Mouse (Mus musculus): ENCODE results near the gene Fkbp6. TPM values are rescaled to one million over a fixed set of nuclear protein-coding genes. Genes with fewer than 3 reads are reported as not detected.
A peak's percentile ranks its signal among the peaks of the same experiment; 100 is the strongest.

Gene Fkbp6
- polyA plus RNA-seq, 1 experiment from 2014 or later = 0.30 TPM

- WGBS = 51% methylated on average over 3 of the region's 3 CpGs
- no peak overlapping the region for H3K4me2 ChIP-seq
- no peaks in the 10 kb centered on the region for H3K36me3 ChIP-seq
- H3K9ac ChIP-seq = no peak overlapping the region
- H3K27ac ChIP-seq (replicated peaks) = no peak overlapping the region
- H3K4me3 ChIP-seq = no peak overlapping the region
- ATAC-seq (ENCODE audit: low FRiP score, low read depth) = no peak
- no peaks in the 10 kb centered on the region for H3K9me3 ChIP-seq
- H3K27me3 ChIP-seq = no peaks in the 10 kb centered on the region
- H3K4me1 ChIP-seq (replicated peaks) = no peaks in the 10 kb centered on the region
Observed at GRCm38 (mm10) chr5:135301916-135302315, 47.9 kb downstream of the Fkbp6 start.

GRCm38 (mm10) chr5:135292001-135292400 lies 57.8 kb downstream of the Fkbp6 start:
- H3K4me1 ChIP-seq (replicated peaks) = no peaks in the 10 kb centered on the region
- no peaks in the 10 kb centered on the region for H3K36me3 ChIP-seq
- ATAC-seq (ENCODE audit: low FRiP score, low read depth) = no peak
- no peak overlapping the region for H3K4me2 ChIP-seq
- 91% methylated on average over 2 of the region's 2 CpGs for WGBS
- H3K27me3 ChIP-seq = no peaks in the 10 kb centered on the region
- H3K27ac ChIP-seq (replicated peaks) = no peak overlapping the region
- H3K9me3 ChIP-seq = no peaks in the 10 kb centered on the region
- no peak overlapping the region for H3K4me3 ChIP-seq
- no peak overlapping the region for H3K9ac ChIP-seq

- H3K36me3 ChIP-seq = no peaks in the 10 kb centered on the region
- H3K9me3 ChIP-seq = no peaks in the 10 kb centered on the region
- H3K4me3 ChIP-seq = no peak overlapping the region
- WGBS = 46% methylated on average over 4 of the region's 4 CpGs
- no peak for ATAC-seq (ENCODE audit: low FRiP score, low read depth)
- no peak overlapping the region for H3K9ac ChIP-seq
- no peaks in the 10 kb centered on the region for H3K27me3 ChIP-seq
- H3K4me2 ChIP-seq = no peak overlapping the region
- H3K27ac ChIP-seq (replicated peaks) = no peak overlapping the region
- no peaks in the 10 kb centered on the region for H3K4me1 ChIP-seq (replicated peaks)
Observed at GRCm38 (mm10) chr5:135291193-135291592, 58.7 kb downstream of the Fkbp6 start.

GRCm38 (mm10) chr5:135290703-135291102 lies 59.1 kb downstream of the Fkbp6 start:
- H3K9me3 ChIP-seq = no peaks in the 10 kb centered on the region
- H3K4me3 ChIP-seq = no peak overlapping the region
- H3K36me3 ChIP-seq = no peaks in the 10 kb centered on the region
- no peak for ATAC-seq (ENCODE audit: low FRiP score, low read depth)
- no peak overlapping the region for H3K9ac ChIP-seq
- no peak overlapping the region for H3K4me2 ChIP-seq
- no peaks in the 10 kb centered on the region for H3K4me1 ChIP-seq (replicated peaks)
- H3K27ac ChIP-seq (replicated peaks) = no peak overlapping the region
- no peaks in the 10 kb centered on the region for H3K27me3 ChIP-seq
- 86% methylated on average over 6 of the region's 6 CpGs for WGBS

- 86% methylated on average over 5 of the region's 5 CpGs for WGBS
Observed at GRCm38 (mm10) chr5:135286926-135287325, 62.9 kb downstream of the Fkbp6 start.

GRCm38 (mm10) chr5:135286185-135286584 lies 63.7 kb downstream of the Fkbp6 start:
- H3K36me3 ChIP-seq = no peaks in the 10 kb centered on the region
- no peaks in the 10 kb centered on the region for H3K27me3 ChIP-seq
- no peak overlapping the region for H3K4me3 ChIP-seq
- 2% methylated on average over 6 of the region's 6 CpGs for WGBS
- H3K9me3 ChIP-seq = no peaks in the 10 kb centered on the region
- no peak overlapping the region for H3K27ac ChIP-seq (replicated peaks)
- peak; percentile 54 for ATAC-seq (ENCODE audit: low FRiP score, low read depth)
- H3K4me2 ChIP-seq = no peak overlapping the region
- H3K4me1 ChIP-seq (replicated peaks) = no peaks in the 10 kb centered on the region
- no peak overlapping the region for H3K9ac ChIP-seq

More at GRCm38 (mm10) chr5:135286926-135287325, 62.9 kb downstream of the Fkbp6 start:
- Histone ChIP-seq H3K4me2 (no peak overlapping the region), H3K9me3 (no peaks in the 10 kb centered on the region), H3K4me1 (replicated peaks) (no peaks in the 10 kb centered on the region), H3K27me3 (no peaks in the 10 kb centered on the region), H3K4me3 (no peak overlapping the region), H3K27ac (replicated peaks) (no peak overlapping the region), H3K36me3 (no peaks in the 10 kb centered on the region), H3K9ac (no peak overlapping the region)
- no peak for ATAC-seq (ENCODE audit: low FRiP score, low read depth)

GRCm38 (mm10) chr5:135285211-135285610 lies 64.6 kb downstream of the Fkbp6 start:
- Histone ChIP-seq H3K36me3 (no peaks in the 10 kb centered on the region), H3K4me2 (no peak overlapping the region), H3K27me3 (no peaks in the 10 kb centered on the region), H3K9ac (no peak overlapping the region), H3K4me1 (replicated peaks) (no peaks in the 10 kb centered on the region), H3K4me3 (no peak overlapping the region), H3K27ac (replicated peaks) (no peak overlapping the region), H3K9me3 (no peaks in the 10 kb centered on the region)
- 59% methylated on average over 3 of the region's 3 CpGs for WGBS
- ATAC-seq (ENCODE audit: low FRiP score, low read depth) = no peak

- H3K4me3 ChIP-seq = no peak overlapping the region
- ATAC-seq (ENCODE audit: low FRiP score, low read depth) = no peak
- no peaks in the 10 kb centered on the region for H3K36me3 ChIP-seq
- H3K9ac ChIP-seq = no peak overlapping the region
- H3K27ac ChIP-seq (replicated peaks) = no peak overlapping the region
- H3K4me1 ChIP-seq (replicated peaks) = peaks cover 11% of the 10 kb centered on the region
- H3K4me2 ChIP-seq = no peak overlapping the region
- WGBS = 77% methylated on average over 9 of the region's 9 CpGs
- no peaks in the 10 kb centered on the region for H3K9me3 ChIP-seq
- H3K27me3 ChIP-seq = peaks cover 5% of the 10 kb centered on the region; the same call in 1 of the 2 replicates
Observed at GRCm38 (mm10) chr5:135280226-135280625, 69.6 kb downstream of the Fkbp6 start.

GRCm38 (mm10) chr5:135276597-135276996 lies 73.2 kb downstream of the Fkbp6 start:
- Histone ChIP-seq H3K27ac (replicated peaks) (no peak overlapping the region), H3K27me3 (peaks cover 5% of the 10 kb centered on the region; the same call in 1 of the 2 replicates), H3K9me3 (no peaks in the 10 kb centered on the region), H3K4me3 (0 out of 2 replicates have a peak overlapping the region, but pooled peaks have one; percentile 13), H3K9ac (no peak overlapping the region), H3K4me2 (peak overlapping the region; percentile 44), H3K36me3 (no peaks in the 10 kb centered on the region), H3K4me1 (replicated peaks) (peaks cover 30% of the 10 kb centered on the region)
- ATAC-seq (ENCODE audit: low FRiP score, low read depth) = no peak
- WGBS = 3% methylated on average over 36 of the region's 36 CpGs

- Histone ChIP-seq H3K9me3 (no peaks in the 10 kb centered on the region), H3K4me3 (0 out of 2 replicates have a peak overlapping the region, but pooled peaks have one; percentile 7), H3K27ac (replicated peaks) (peak overlapping the region; percentile 72), H3K36me3 (no peaks in the 10 kb centered on the region), H3K27me3 (peaks cover 5% of the 10 kb centered on the region; the same call in 1 of the 2 replicates), H3K9ac (no peak overlapping the region), H3K4me2 (peak overlapping the region; percentile 34), H3K4me1 (replicated peaks) (peaks cover 33% of the 10 kb centered on the region)
- ATAC-seq (ENCODE audit: low FRiP score, low read depth) = peak; percentile 54; the same call in 1 of the 2 replicates
- 12% methylated on average over 15 of the region's 15 CpGs for WGBS
Observed at GRCm38 (mm10) chr5:135274663-135275396, 75.0 kb downstream of the Fkbp6 start.

GRCm38 (mm10) chr5:135271563-135272165 lies 78.2 kb downstream of the Fkbp6 start:
- Histone ChIP-seq H3K4me2 (no peak overlapping the region), H3K36me3 (no peaks in the 10 kb centered on the region), H3K27ac (replicated peaks) (peak overlapping the region; percentile 68), H3K4me3 (no peak overlapping the region), H3K4me1 (replicated peaks) (peaks cover 31% of the 10 kb centered on the region), H3K27me3 (peaks cover 5% of the 10 kb centered on the region; the same call in 1 of the 2 replicates), H3K9ac (no peak overlapping the region), H3K9me3 (no peaks in the 10 kb centered on the region)
- ATAC-seq (ENCODE audit: low FRiP score, low read depth) = peak; percentile 73; the same call in 1 of the 2 replicates
- WGBS = 29% methylated on average over 12 of the region's 12 CpGs

GRCm38 (mm10) chr5:135270361-135270760 lies 79.5 kb downstream of the Fkbp6 start:
- no peak overlapping the region for H3K4me2 ChIP-seq
- no peaks in the 10 kb centered on the region for H3K27me3 ChIP-seq
- no peak overlapping the region for H3K4me3 ChIP-seq
- H3K9me3 ChIP-seq = no peaks in the 10 kb centered on the region
- no peak overlapping the region for H3K27ac ChIP-seq (replicated peaks)
- H3K9ac ChIP-seq = no peak overlapping the region
- no peaks in the 10 kb centered on the region for H3K36me3 ChIP-seq
- H3K4me1 ChIP-seq (replicated peaks) = peaks cover 23% of the 10 kb centered on the region
- 90% methylated on average over 4 of the region's 4 CpGs for WGBS
- ATAC-seq (ENCODE audit: low FRiP score, low read depth) = no peak
